Mouse (Mus musculus): Measurements from ENCODE around the gene Cdk5rap2.

The Cdk5rap2 gene

DNA sequence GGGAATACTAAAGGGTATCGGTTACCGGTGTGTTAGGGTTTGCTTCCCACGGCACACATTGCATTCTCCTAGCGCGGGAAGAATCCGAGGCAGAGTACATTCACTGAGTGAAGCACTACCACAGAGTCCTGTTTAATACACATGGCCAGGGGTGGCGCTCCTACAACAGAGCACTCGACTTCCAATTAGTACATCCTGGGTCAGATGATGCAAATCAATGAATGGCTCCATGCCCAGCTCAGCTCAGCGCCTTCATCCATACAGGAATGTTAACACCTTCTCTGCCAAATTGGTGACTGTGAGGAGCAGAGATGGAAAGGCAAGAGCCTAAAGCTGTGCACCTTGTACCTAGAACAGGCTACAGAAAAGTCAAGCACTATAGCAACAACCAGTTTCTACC lies 109.1 kb downstream of the Cdk5rap2 start:
- POLR2A ChIA-PET, result interaction anchor here in 1 of 4 experiments (1.1 to 2.1 kb wide), 2 partner anchors 10 to 55 kb away, joined by 5 read pairs; no protein-coding TSS in a partner anchor
- CTCF ChIA-PET, result interaction anchor here in 1 of 4 experiments (1.5 kb wide), 1 partner anchor 55 kb away, joined by 4 read pairs; no protein-coding TSS in a partner anchor

DNA sequence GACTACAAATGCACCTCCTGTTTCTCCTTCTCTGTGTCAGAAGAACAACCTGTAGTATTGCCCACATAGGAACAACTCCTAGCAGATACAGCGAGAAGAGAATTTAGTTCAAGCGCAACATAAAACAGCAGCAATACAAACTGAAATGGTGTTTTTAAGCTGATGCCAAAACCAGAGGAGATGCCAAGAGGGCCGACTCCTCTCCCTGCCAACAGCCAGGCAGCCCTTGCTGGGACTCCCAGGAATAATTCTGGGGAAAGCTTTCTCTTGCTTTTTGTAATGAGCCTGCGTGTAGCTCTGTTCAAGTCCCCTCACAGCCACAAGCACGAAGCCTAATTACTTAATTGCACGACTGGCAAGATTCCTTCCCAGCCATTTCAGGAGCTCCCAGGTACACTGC lies 120.9 kb downstream of the Cdk5rap2 start:
- POLR2A ChIA-PET, result no interaction called here
- CTCF ChIA-PET, result interaction anchor here in 1 of 4 experiments (1.0 kb wide), 1 partner anchor 17 kb away, joined by 4 read pairs; no protein-coding TSS in a partner anchor

- ChIA-PET CTCF (no interaction called here), POLR2A (no interaction called here)
These were observed 127.1 kb downstream of the Cdk5rap2 start for GRCm38 (mm10) chr4:70283163-70283562.

DNA sequence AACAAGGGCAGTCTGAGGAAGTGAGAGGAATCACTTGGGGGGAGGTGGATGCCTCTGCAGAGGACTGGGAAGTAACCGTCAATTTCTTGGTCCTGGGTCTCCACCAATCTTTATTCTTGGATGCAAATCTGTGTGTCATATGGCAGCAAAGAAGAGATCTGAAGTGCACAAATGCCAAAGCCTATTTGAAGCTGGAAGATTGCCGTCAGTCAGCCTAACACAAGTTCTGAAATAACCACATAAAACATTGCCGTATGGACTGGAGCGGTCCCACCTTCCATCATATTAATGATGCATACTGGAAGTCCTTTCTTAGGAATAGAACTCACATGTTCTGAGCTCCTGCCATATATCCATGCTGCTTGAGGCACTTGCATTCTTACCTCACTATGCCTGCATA lies 131.4 kb downstream of the Cdk5rap2 start:
- POLR2A ChIA-PET, result no interaction called here
- CTCF ChIA-PET, result interaction anchor here in 1 of 4 experiments (0.8 kb wide), 1 partner anchor 77 kb away, joined by 3 read pairs; no protein-coding TSS in a partner anchor

DNA sequence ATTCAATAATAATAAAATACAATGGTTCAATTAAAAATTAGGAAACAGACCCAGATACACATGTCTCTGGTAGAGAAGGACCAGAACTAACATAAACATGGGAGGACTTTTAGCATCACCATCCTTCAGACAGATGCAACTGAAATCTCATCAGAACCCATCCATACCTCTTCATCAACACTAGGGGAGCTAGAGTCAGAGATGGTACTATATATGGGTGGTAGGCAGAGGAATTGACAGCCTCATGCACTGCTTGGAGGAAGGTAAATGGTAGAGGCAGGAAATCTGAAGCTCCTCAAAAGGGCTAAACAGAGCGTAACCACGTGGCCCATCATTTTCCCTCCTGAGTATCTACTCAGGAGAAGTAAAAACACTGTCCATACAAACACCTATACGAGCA lies 132.2 kb downstream of the Cdk5rap2 start:
- CTCF ChIA-PET, result interaction anchor here in 2 of 4 experiments (0.6 to 1.1 kb wide), 2 partner anchors 13 to 18 kb away, joined by 4 read pairs; no protein-coding TSS in a partner anchor
- POLR2A ChIA-PET, result no interaction called here

DNA sequence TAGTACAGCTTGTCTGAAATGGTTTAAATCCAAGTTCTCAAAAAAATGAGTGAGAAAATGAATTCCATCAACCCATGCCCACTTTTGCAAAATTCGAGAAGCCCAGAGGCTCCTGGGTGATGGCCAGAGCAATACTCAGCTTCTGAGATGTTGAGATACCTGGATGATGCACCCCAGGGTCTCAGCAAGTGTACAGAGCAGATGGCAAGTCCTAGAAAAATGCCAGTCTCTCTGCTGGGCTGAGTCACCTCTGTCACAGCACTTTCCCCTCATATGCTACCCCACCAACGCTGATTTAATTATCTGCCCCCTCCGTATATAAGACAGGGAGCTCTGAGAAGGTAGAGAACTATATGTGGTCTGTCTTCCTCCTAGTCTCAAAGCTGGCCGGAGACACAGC lies 137.3 kb downstream of the Cdk5rap2 start:
- ChIA-PET CTCF (interaction anchor here in 2 of 4 experiments (0.9 kb wide), 2 partner anchors 8 to 34 kb away, joined by 3 read pairs; no protein-coding TSS in a partner anchor), POLR2A (interaction anchor here in 1 of 4 experiments (1.2 kb wide), 1 partner anchor 60 kb away, joined by 3 read pairs; no protein-coding TSS in a partner anchor)

DNA sequence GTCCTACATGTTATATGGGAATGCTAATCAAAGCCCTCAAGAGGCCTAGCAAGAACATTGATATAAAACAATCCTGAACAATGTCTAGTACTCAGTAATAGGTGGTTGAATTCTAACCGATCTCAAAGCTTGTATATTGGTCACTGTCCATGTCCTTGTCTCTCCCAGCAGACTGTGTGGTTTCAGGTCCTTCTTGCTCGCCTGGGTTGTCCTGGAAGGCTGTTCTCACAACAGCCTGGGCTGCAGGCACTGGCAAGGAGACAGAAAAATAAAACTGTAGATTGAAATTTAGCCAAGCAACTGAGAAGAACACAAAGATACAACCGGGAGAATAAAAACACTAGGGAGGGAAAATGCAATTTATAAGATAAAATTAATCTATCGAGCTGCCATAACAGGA lies 137.7 kb downstream of the Cdk5rap2 start:
- ChIA-PET CTCF (interaction anchor here in 1 of 4 experiments (0.9 kb wide), 1 partner anchor 7 kb away, joined by 3 read pairs; no protein-coding TSS in a partner anchor), POLR2A (interaction anchor here in 1 of 4 experiments (1.2 kb wide), 1 partner anchor 61 kb away, joined by 3 read pairs; no protein-coding TSS in a partner anchor)

- ChIA-PET CTCF (interaction anchor here in 1 of 4 experiments (1.0 kb wide), 1 partner anchor 89 kb away, joined by 4 read pairs; no protein-coding TSS in a partner anchor), POLR2A (interaction anchor here in 1 of 4 experiments (1.1 kb wide), 1 partner anchor 40 kb away, joined by 3 read pairs; no protein-coding TSS in a partner anchor)
These were observed 142.9 kb downstream of the Cdk5rap2 start for GRCm38 (mm10) chr4:70267213-70267906.

DNA sequence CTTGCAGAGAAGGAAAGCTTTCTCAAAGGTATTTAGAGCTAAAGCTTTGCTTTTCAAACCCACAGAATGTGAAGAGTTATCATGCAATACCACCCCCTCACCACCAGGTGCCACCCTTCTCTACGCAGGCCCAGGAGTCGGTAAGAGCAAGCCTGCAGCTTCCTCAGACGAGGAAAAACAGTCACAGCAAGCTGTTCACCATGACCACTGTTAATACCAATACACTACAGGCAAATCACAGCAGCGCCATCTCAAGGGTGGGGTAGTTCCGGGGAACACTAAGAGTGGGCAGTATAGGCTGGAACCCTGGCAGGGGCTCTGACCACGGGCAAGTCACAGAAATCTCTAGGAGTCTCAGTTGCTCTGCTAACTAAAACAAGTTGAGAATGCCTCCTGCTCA lies 145.0 kb downstream of the Cdk5rap2 start:
- CTCF ChIA-PET, result interaction anchor here (0.5 to 2.2 kb wide), 28 partner anchors 8 to 259 kb away, joined by 3 to 34 read pairs (median 4); no protein-coding TSS in a partner anchor
- POLR2A ChIA-PET, result interaction anchor here in 2 of 4 experiments (0.9 to 2.1 kb wide), 7 partner anchors 12 to 137 kb away, joined by 3 to 5 read pairs (median 3); no protein-coding TSS in a partner anchor

GRCm38 (mm10) chr4:70262850-70263249 lies 147.4 kb downstream of the Cdk5rap2 start:
- ChIA-PET CTCF (interaction anchor here in 1 of 4 experiments (1.3 kb wide), 1 partner anchor 93 kb away, joined by 3 read pairs; no protein-coding TSS in a partner anchor), POLR2A (no interaction called here)

- CTCF ChIA-PET, result no interaction called here
These were observed 148.9 kb downstream of the Cdk5rap2 start for GRCm38 (mm10) chr4:70261315-70261714.

DNA sequence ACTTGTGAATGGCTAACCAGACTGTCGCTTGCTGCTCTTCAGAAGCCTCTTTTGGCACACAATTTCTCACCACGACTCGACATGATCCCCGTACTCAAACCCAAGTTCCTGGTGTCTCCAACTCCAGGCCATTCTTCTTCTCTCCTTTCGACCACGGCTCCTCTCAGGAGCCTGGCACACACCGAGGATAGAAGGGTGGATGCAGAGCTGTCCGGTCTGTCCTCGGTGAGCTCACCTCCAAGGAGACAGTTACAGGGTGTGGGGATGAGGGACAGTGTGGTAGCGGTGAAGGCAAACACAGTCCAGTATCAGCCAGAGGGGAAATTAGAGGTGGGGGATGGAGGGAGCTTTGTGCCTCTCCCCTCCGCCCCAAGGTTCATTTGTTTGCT lies 149.8 kb downstream of the Cdk5rap2 start:
- POLR2A ChIA-PET, result interaction anchor here in 1 of 4 experiments (0.7 kb wide), 1 partner anchor 8 kb away, joined by 10 read pairs; no protein-coding TSS in a partner anchor
- CTCF ChIA-PET, result interaction anchor here (0.6 to 1.4 kb wide), 8 partner anchors 15 to 1260 kb away, joined by 3 to 11 read pairs (median 8); no protein-coding TSS in a partner anchor

More at GRCm38 (mm10) chr4:70261315-70261714, 148.9 kb downstream of the Cdk5rap2 start:
- POLR2A ChIA-PET, result interaction anchor here in 1 of 4 experiments (1.2 kb wide), 1 partner anchor 94 kb away, joined by 3 read pairs; no protein-coding TSS in a partner anchor

DNA sequence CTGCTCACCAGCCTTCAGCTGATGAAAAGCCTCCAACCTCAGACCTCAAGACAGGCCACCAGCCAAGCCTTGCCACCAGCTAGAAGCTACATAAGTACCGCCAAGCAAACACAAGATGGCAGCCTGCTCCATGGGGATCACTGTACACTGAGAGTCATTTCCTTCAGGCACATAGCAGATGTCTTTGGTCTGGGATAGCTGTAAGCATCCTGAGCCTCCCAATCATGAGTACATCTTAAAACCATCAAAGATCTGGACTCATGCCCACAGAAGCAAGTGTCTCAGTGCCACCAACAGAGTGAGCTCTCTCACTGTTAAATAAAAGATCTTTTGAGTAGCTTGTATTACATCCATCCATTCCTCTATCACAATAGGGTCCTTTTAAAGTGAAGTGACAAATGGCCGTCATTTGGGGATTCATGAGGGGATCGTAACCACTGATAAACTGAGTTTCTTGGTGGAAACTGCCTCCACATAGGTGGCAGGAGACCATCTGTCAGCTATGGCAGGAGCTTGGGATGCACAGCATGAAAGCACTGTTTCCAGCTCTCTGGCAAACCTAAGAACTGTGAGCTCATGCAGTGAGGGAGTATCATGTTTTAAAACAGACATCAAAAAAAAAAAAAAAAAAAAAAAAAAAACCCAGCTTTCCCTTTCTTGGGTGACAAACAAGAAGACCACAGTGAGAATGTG lies 150.4 kb downstream of the Cdk5rap2 start:
- POLR2A ChIA-PET, result interaction anchor here in 2 of 4 experiments (0.6 to 0.7 kb wide), 2 partner anchors 7 to 521 kb away, joined by 5 to 10 read pairs; no protein-coding TSS in a partner anchor
- CTCF ChIA-PET, result interaction anchor here (0.6 to 1.4 kb wide), 10 partner anchors 14 to 1260 kb away, joined by 3 to 11 read pairs (median 5); no protein-coding TSS in a partner anchor

DNA sequence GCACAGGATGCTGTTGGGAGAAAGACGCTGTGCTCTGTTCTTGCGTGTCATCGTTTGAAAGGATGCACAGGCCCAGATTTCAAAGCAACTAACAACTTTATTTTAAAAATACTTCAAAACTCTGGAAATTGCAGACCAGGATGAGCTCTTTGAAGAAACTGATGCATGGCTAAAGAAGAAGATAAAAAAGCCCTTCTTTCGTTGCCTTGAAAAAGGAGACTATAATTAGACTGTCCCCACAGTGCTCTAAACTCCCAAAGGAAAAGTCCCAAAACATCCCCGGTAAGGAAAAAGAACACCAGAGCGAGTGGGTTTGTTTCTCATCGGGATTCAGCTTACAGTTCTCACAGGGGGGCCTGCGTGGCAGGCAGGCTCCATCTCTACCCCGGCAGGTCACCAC lies 151.4 kb downstream of the Cdk5rap2 start:
- ChIA-PET CTCF (no interaction called here), POLR2A (no interaction called here)

- ChIA-PET POLR2A (interaction anchor here in 2 of 4 experiments (1.2 to 1.3 kb wide), 2 partner anchors 18 to 29 kb away, joined by 3 read pairs; no protein-coding TSS in a partner anchor), CTCF (no interaction called here)
These were observed 152.0 kb downstream of the Cdk5rap2 start for GRCm38 (mm10) chr4:70258205-70258604.

DNA sequence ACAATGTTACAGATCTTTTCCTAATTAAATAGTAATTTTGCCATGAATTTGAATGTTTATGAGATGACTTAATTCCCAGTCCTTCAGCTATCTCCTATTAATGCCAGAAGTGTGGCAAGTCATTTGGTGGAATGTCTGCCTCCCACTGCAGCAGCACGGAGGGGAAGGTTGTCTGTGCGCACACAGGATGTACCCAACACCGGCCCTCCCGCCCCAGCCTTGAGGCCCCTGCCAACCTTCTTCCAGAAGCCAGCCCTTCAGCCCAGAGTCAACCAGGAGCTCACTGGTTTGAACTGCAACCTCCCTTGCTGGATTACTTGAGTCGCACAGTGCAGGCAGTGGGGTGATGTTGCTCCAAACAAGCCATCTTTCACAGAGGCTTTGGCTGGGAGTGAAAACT lies 158.5 kb downstream of the Cdk5rap2 start:
- ChIA-PET POLR2A (interaction anchor here in 1 of 4 experiments (0.9 to 1.2 kb wide), 2 partner anchors 98 to 104 kb away, joined by 3 read pairs; no protein-coding TSS in a partner anchor), CTCF (interaction anchor here in 1 of 4 experiments (0.7 kb wide), 1 partner anchor 84 kb away, joined by 3 read pairs; no protein-coding TSS in a partner anchor)

DNA sequence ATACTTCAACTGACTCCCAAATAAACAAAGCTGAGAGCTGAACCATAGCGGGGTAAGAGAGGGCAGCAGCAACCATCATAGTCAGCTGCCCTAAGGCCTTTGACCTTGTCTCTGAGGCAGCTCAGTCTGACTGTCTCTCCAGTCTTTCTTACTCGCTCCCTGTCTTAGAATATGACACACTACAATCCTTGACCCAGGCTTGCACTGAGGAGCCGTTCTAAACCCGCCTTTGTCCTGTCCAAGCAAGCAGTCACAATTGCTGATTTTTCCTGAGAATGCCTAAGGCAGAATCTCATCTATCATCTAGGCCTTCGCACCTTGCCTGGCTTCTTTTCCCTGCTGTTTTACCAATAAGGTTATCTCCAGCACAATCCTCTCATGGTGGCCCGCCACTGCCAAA lies 164.5 kb downstream of the Cdk5rap2 start:
- CTCF ChIA-PET, result interaction anchor here in 2 of 4 experiments (1.1 to 1.4 kb wide), 3 partner anchors 14 to 110 kb away, joined by 3 read pairs; no protein-coding TSS in a partner anchor
- POLR2A ChIA-PET, result interaction anchor here in 1 of 4 experiments (1.7 kb wide), 1 partner anchor 20 kb away, joined by 3 read pairs; no protein-coding TSS in a partner anchor

DNA sequence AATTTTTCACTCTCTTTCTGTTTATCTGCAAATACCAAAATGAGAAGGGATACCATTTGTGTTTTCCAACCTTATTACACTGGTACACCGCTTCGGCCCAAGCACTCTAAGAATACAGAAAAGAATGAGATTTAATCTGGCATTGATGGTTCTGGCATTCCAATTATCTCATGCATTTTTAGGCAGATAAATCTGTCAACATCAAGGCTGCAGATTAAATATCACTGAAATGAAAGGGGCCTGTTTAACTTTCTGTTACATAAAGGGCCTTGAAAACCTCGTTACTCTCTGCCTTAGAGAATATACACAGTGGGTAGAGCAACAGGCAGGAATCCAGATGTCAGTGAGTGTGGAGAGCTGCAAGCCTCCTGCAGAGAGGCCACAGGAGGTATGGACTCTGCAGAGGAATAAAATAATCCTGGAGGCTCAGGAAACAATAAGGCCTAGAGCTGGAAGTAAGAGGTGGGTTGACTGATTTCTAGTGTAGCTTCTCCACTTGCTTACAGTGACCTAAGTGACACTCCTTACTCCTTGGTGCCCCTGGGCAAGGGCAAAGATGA lies 166.6 kb downstream of the Cdk5rap2 start:
- ChIA-PET POLR2A (interaction anchor here in 1 of 4 experiments (0.7 to 1.4 kb wide), 3 partner anchors 10 to 14 kb away, joined by 3 read pairs; no protein-coding TSS in a partner anchor), CTCF (interaction anchor here in 1 of 4 experiments (0.6 kb wide), 1 partner anchor 21 kb away, joined by 3 read pairs; no protein-coding TSS in a partner anchor)
